Mouse (Mus musculus): ENCODE data around the gene Ldb2. TPM values are rescaled to one million over a fixed set of nuclear protein-coding genes. Genes with fewer than 3 reads are reported as not detected.

Ldb2 gene
- 15.9 and 16.0 TPM in 2 replicates for polyA plus RNA-seq (2016; fragmentation: Nextera tagmentation; extraction: Ambion mirVana)

GRCm38 (mm10) chr5:44799053-44799860 lies at the start of gene Ldb2:
Gene Ldb2 (minus strand): TSS chr5:44799680.
- no peaks in the 10 kb centered on the region for H3K9me3 ChIP-seq
- peak within 1 kb of the TSS; percentile 60 for H3K4me2 ChIP-seq
- H3K4me1 ChIP-seq = peaks cover 32% of the 10 kb centered on the region
- 2% methylated on average over 17 of the region's 19 CpGs for WGBS
- ATAC-seq (ENCODE audit: low FRiP score) = peak; percentile 94
- peak within 1 kb of the TSS; percentile 41 for H3K4me3 ChIP-seq (replicated peaks)
- no peaks in the 10 kb centered on the region for H3K27me3 ChIP-seq
- H3K36me3 ChIP-seq (replicated peaks) = no peaks in the 10 kb centered on the region
- H3K27ac ChIP-seq = no peak within 1 kb of the TSS
- H3K9ac ChIP-seq = peak within 1 kb of the TSS; percentile 55

- Histone ChIP-seq H3K9ac (no peak overlapping the region), H3K27me3 (no peaks in the 10 kb centered on the region), H3K27ac (no peak overlapping the region), H3K4me1 (no peaks in the 10 kb centered on the region), H3K9me3 (no peaks in the 10 kb centered on the region), H3K4me2 (no peak overlapping the region), H3K36me3 (replicated peaks) (no peaks in the 10 kb centered on the region), H3K4me3 (replicated peaks) (no peak overlapping the region)
- no peak for ATAC-seq (ENCODE audit: low FRiP score)
- 66% methylated on average over 5 of the region's 5 CpGs for WGBS
Measured at GRCm38 (mm10) chr5:44831287-44831686, 31.8 kb upstream of the Ldb2 start.

- ATAC-seq (ENCODE audit: low FRiP score) = no peak
- 91% methylated on average over 1 of the region's 1 CpGs for WGBS
- Histone ChIP-seq H3K9ac (no peak overlapping the region), H3K4me1 (no peaks in the 10 kb centered on the region), H3K27ac (no peak overlapping the region), H3K36me3 (replicated peaks) (no peaks in the 10 kb centered on the region), H3K4me3 (replicated peaks) (no peak overlapping the region), H3K9me3 (no peaks in the 10 kb centered on the region), H3K27me3 (no peaks in the 10 kb centered on the region), H3K4me2 (no peak overlapping the region)
Measured at GRCm38 (mm10) chr5:44815506-44815905, 16.0 kb upstream of the Ldb2 start.

GRCm38 (mm10) chr5:44805960-44806359 lies 6.5 kb upstream of the Ldb2 start:
- Histone ChIP-seq H3K36me3 (replicated peaks) (no peaks in the 10 kb centered on the region), H3K27me3 (no peaks in the 10 kb centered on the region), H3K4me1 (no peaks in the 10 kb centered on the region), H3K4me3 (replicated peaks) (no peak overlapping the region), H3K27ac (no peak overlapping the region), H3K4me2 (no peak overlapping the region), H3K9me3 (no peaks in the 10 kb centered on the region), H3K9ac (no peak overlapping the region)
- ATAC-seq (ENCODE audit: low FRiP score) = no peak
- 89% methylated on average over 2 of the region's 2 CpGs for WGBS

- no peaks in the 10 kb centered on the region for H3K9me3 ChIP-seq
- H3K27ac ChIP-seq = no peak overlapping the region
- H3K9ac ChIP-seq = no peak overlapping the region
- no peaks in the 10 kb centered on the region for H3K27me3 ChIP-seq
- no peak for ATAC-seq (ENCODE audit: low FRiP score)
- no peak overlapping the region for H3K4me3 ChIP-seq (replicated peaks)
- 31% methylated on average over 3 of the region's 3 CpGs for WGBS
- peaks cover 32% of the 10 kb centered on the region for H3K4me1 ChIP-seq
- no peak overlapping the region for H3K4me2 ChIP-seq
- H3K36me3 ChIP-seq (replicated peaks) = no peaks in the 10 kb centered on the region
Measured at GRCm38 (mm10) chr5:44801100-44801499, 1.6 kb upstream of the Ldb2 start.

GRCm38 (mm10) chr5:44799861-44800260 lies 381 bp upstream of the Ldb2 start:
- Histone ChIP-seq H3K9ac (0 out of 2 replicates have a peak overlapping the region, but pooled peaks have one; percentile 55), H3K4me2 (peak overlapping the region; percentile 60), H3K27me3 (no peaks in the 10 kb centered on the region), H3K4me1 (peaks cover 32% of the 10 kb centered on the region), H3K36me3 (replicated peaks) (no peaks in the 10 kb centered on the region), H3K27ac (no peak overlapping the region), H3K4me3 (replicated peaks) (peak overlapping the region; percentile 41), H3K9me3 (no peaks in the 10 kb centered on the region)
- peak; percentile 34; the same call in 1 of the 2 replicates for ATAC-seq (ENCODE audit: low FRiP score)
- WGBS = 14% methylated on average over 2 of the region's 2 CpGs

GRCm38 (mm10) chr5:44798493-44798892 lies 987 bp downstream of the Ldb2 start:
- 8% methylated on average over 3 of the region's 3 CpGs for WGBS
- Histone ChIP-seq H3K36me3 (replicated peaks) (no peaks in the 10 kb centered on the region), H3K27me3 (no peaks in the 10 kb centered on the region), H3K9me3 (no peaks in the 10 kb centered on the region), H3K4me3 (replicated peaks) (peak overlapping the region; percentile 41), H3K4me1 (peaks cover 32% of the 10 kb centered on the region), H3K27ac (no peak overlapping the region), H3K9ac (peak overlapping the region; percentile 55), H3K4me2 (peak overlapping the region; percentile 60)
- no peak for ATAC-seq (ENCODE audit: low FRiP score)

- Histone ChIP-seq H3K27ac (no peak overlapping the region), H3K36me3 (replicated peaks) (no peaks in the 10 kb centered on the region), H3K9me3 (no peaks in the 10 kb centered on the region), H3K27me3 (no peaks in the 10 kb centered on the region), H3K9ac (peak overlapping the region; percentile 55), H3K4me1 (peaks cover 32% of the 10 kb centered on the region), H3K4me2 (peak overlapping the region; percentile 60), H3K4me3 (replicated peaks) (peak overlapping the region; percentile 41)
- no peak for ATAC-seq (ENCODE audit: low FRiP score)
- WGBS = 9% methylated on average over 2 of the region's 2 CpGs
Measured at GRCm38 (mm10) chr5:44798056-44798455, 1.4 kb downstream of the Ldb2 start.

GRCm38 (mm10) chr5:44784591-44784990 lies 14.9 kb downstream of the Ldb2 start:
- 83% methylated on average over 3 of the region's 3 CpGs for WGBS

GRCm38 (mm10) chr5:44779340-44779739 lies 20.1 kb downstream of the Ldb2 start:
- no peak for ATAC-seq (ENCODE audit: low FRiP score)
- no peak overlapping the region for H3K27ac ChIP-seq
- no peaks in the 10 kb centered on the region for H3K4me1 ChIP-seq
- no peaks in the 10 kb centered on the region for H3K9me3 ChIP-seq
- no peak overlapping the region for H3K4me3 ChIP-seq (replicated peaks)
- WGBS = 90% methylated on average over 4 of the region's 4 CpGs
- no peak overlapping the region for H3K9ac ChIP-seq
- H3K27me3 ChIP-seq = no peaks in the 10 kb centered on the region
- no peak overlapping the region for H3K4me2 ChIP-seq
- H3K36me3 ChIP-seq (replicated peaks) = no peaks in the 10 kb centered on the region

More at GRCm38 (mm10) chr5:44784591-44784990, 14.9 kb downstream of the Ldb2 start:
- Histone ChIP-seq H3K4me1 (no peaks in the 10 kb centered on the region), H3K27me3 (no peaks in the 10 kb centered on the region), H3K36me3 (replicated peaks) (no peaks in the 10 kb centered on the region), H3K27ac (no peak overlapping the region), H3K4me2 (no peak overlapping the region), H3K9ac (no peak overlapping the region), H3K4me3 (replicated peaks) (no peak overlapping the region), H3K9me3 (no peaks in the 10 kb centered on the region)
- ATAC-seq (ENCODE audit: low FRiP score) = no peak

- 88% methylated on average over 8 of the region's 8 CpGs for WGBS
- Histone ChIP-seq H3K27ac (no peak overlapping the region), H3K9me3 (no peaks in the 10 kb centered on the region), H3K36me3 (replicated peaks) (no peaks in the 10 kb centered on the region), H3K4me2 (no peak overlapping the region), H3K4me3 (replicated peaks) (no peak overlapping the region), H3K9ac (no peak overlapping the region), H3K4me1 (no peaks in the 10 kb centered on the region), H3K27me3 (no peaks in the 10 kb centered on the region)
- ATAC-seq (ENCODE audit: low FRiP score) = no peak
Measured at GRCm38 (mm10) chr5:44768472-44768871, 31.0 kb downstream of the Ldb2 start.

- no peaks in the 10 kb centered on the region for H3K36me3 ChIP-seq (replicated peaks)
- no peaks in the 10 kb centered on the region for H3K9me3 ChIP-seq
- no peaks in the 10 kb centered on the region for H3K27me3 ChIP-seq
- ATAC-seq (ENCODE audit: low FRiP score) = no peak
- no peak overlapping the region for H3K9ac ChIP-seq
- WGBS = 84% methylated on average over 7 of the region's 7 CpGs
- H3K4me2 ChIP-seq = no peak overlapping the region
- H3K27ac ChIP-seq = no peak overlapping the region
- no peaks in the 10 kb centered on the region for H3K4me1 ChIP-seq
- H3K4me3 ChIP-seq (replicated peaks) = no peak overlapping the region
Measured at GRCm38 (mm10) chr5:44764911-44765310, 34.6 kb downstream of the Ldb2 start.

- Histone ChIP-seq H3K27ac (no peak overlapping the region), H3K4me3 (replicated peaks) (no peak overlapping the region), H3K9ac (no peak overlapping the region), H3K4me2 (no peak overlapping the region), H3K4me1 (no peaks in the 10 kb centered on the region), H3K36me3 (replicated peaks) (no peaks in the 10 kb centered on the region), H3K9me3 (no peaks in the 10 kb centered on the region), H3K27me3 (no peaks in the 10 kb centered on the region)
- WGBS = 84% methylated on average over 4 of the region's 4 CpGs
- ATAC-seq (ENCODE audit: low FRiP score) = no peak
Measured at GRCm38 (mm10) chr5:44759178-44759577, 40.3 kb downstream of the Ldb2 start.
